Mouse (Mus musculus) adrenal gland, adult 18-20 months (tissue): ENCODE results near the gene Diaph2. TPM values are rescaled to one million over a fixed set of nuclear protein-coding genes. Genes with fewer than 3 reads are reported as not detected.

ENCODE experiments used
- DNase-seq, 2 experiments: peaks; one replicate each; pipeline ENCODE4 v3.0.0; 2021 to 2022; ENCODE audit warnings: low spot score in 2 of 2
- long read RNA-seq, 2 experiments: library from polyadenylated mRNA; stranded (forward); transcript quantifications; one replicate each; pipeline ENCODE4 v2.0.0; 2021
- total RNA-seq, 2 experiments: library from RNA; stranded (reverse); gene quantifications; 1 replicate in 1 of 2; 2 replicates in 1 of 2; pipeline ENCODE4 v1.2.3; 2021

Gene Diaph2
- total RNA-seq, result 10 to 100 TPM; 21.8 to 22.9 TPM
- long read RNA-seq, experiment 1, partial matches to known transcripts, result 0 of 1 reads
- long read RNA-seq, experiment 1, other reads (novel, unspliced or antisense), result 1 of 1 reads
- long read RNA-seq, experiment 2, full-length matches to known transcripts, result 2 of 5 reads
- long read RNA-seq, experiment 2, partial matches to known transcripts, result 0 of 5 reads
- long read RNA-seq, experiment 2, other reads (novel, unspliced or antisense), result 3 of 5 reads

GRCm38 (mm10) chrX:129749571-129750061 lies at the start of gene Diaph2:
Gene Diaph2, plus strand, starts transcription at chrX:129749742.
- DNase-seq, result peak; percentile 60 to 69

GRCm38 (mm10) chrX:129701634-129702312 lies 47.8 kb upstream of the Diaph2 start:
- DNase-seq, result no peak

GRCm38 (mm10) chrX:129709656-129710055 lies 39.9 kb upstream of the Diaph2 start:
- no peak for DNase-seq

DNA sequence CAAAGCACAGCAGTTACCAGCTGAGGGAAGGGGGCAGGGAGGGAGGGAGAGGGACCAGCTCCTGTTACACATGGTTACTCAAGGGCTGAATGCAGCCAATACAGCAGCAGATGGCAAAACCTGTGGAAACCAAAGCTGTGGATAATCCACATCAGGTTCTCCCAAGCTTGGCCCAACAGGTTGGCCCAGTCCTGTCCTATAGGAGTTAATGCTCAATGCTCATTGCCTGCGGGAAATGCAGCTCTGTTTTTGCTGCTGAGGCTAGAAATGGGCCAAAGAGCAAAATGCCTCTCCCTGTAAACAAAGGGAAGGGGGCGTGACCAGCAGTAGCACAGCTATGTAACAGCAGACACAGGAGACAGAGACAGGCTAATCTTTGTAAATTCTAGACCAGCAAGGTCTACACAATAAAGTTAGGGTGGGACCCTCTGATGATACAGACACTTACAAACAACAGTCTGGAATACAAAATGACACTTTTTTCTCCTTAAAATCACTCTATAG lies 20.8 kb upstream of the Diaph2 start:
- no peak for DNase-seq

GRCm38 (mm10) chrX:129736562-129736961 lies 13.0 kb upstream of the Diaph2 start:
- DNase-seq, result no peak

DNA sequence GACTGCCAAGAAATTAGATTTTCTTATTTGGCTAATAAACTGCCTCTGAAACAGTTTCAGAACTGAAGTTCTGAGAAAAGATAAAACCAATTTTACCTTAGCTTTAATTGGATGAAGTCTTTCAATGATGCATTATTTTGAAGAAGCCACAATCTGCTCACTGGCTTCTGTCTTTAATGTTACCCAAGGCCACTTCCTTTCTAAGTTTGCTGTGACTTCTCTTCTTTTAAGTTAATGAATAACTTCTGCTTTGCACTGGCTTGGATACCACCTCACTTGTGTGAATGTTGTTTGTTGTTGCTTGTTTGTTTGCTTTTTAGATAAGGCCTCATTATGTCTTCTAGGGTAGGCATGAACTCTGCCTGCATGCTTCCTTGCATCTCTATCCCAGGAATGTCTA lies 10.3 kb upstream of the Diaph2 start:
- no peak for DNase-seq

GRCm38 (mm10) chrX:129742981-129743380 lies 6.6 kb upstream of the Diaph2 start:
- no peak for DNase-seq

GRCm38 (mm10) chrX:129745976-129746375 lies 3.6 kb upstream of the Diaph2 start:
- no peak for DNase-seq

- DNase-seq, result no peak
Measured at GRCm38 (mm10) chrX:129749102-129749501, 440 bp upstream of the Diaph2 start.

- peak; percentile 31 to 37 for DNase-seq
Measured at GRCm38 (mm10) chrX:129750094-129750569, 590 bp downstream of the Diaph2 start.

DNA sequence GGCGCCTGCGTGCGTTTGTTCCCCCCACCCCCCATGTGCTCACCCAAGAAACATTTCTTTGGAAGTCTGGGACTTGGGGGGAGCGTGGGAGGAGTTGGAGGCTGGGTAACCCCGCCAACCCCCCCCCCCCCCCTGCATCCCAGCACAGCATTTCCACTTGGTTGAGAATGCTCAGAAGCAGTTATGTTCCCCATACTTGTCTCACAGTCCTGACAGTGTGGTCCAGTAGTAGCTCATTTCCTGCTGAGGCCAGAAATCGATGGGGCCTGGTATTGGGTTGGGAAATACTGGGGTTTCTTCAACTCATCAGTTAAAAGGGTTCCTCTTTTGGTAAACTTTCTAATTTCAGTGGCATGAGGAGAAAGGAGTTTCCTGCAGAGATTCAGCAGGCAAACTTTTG lies 1.1 kb downstream of the Diaph2 start:
- no peak for DNase-seq

DNA sequence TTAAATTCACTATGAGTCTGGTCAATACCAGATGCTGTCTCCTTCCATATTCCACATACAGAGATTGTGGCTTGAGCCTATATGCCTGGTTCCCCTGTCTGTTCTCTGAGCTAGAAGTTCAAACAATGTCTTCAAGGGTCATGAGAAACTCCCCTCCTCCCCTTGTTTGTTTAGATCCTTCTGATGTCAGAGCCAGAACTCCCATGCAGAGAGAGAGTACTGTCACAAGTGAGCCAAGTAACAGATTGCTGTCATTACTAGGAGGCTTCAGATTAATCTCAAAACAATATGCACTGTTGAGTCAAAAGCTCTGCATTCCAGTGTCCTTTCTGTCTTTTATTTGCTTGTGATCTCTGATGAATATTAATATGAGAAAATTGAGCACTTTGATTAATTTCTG lies 7.1 kb downstream of the Diaph2 start:
- no peak for DNase-seq

DNA sequence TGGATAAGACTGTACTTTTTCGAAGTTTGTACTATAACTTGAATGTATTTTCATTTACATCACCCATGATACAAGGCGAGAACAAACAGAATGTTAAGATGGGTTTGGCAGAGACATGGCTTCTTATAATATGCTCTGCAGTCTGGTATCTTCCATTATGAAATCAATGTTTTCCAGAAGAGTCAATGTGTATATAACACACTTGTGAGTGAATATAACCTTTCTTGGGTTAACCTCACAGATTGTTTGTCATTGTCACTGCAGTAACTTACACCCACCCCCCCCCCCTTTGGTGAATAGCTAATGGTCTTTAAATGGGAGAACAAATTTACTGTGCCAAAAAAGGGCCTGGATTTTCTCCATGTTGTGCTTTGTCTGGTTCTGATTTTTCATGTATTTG lies 13.1 kb downstream of the Diaph2 start:
- DNase-seq, result no peak

- no peak for DNase-seq
Measured at GRCm38 (mm10) chrX:129765378-129765777, 15.8 kb downstream of the Diaph2 start.

GRCm38 (mm10) chrX:129766811-129767210 lies 17.3 kb downstream of the Diaph2 start:
- no peak for DNase-seq

GRCm38 (mm10) chrX:129770625-129771024 lies 21.1 kb downstream of the Diaph2 start:
- DNase-seq, result no peak

DNA sequence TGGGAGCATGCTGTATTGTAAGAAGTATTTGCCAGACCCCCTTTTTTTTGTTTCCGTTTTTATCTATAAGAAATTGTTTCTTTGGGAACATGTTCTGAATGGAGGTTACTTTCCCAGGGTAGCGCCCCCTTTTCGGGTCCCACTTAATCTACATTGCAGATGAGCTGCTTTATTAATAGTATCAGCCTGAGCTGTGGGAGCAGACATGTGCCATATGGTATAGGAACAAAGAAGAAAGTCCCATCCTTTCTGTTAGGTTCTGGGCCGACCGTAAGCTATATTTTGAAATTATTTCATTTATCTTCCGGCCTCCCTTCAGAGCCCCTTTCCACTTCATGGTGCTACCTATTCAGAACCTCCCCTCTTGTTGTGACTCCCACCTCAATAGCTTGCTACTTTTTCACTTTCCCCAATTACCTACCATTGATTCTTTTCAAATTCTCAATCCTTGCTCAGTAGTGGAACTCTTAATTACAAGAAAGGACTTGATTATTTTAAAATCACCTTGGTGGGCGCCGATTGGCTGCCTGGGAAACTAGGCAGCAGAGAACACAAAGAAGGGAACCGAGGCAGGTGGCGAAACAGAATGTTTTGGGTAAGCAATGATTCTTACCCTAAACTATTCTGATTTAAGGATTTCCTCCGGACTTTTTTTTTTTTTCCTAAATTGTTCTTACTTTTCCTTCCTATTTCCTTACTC lies 24.2 kb downstream of the Diaph2 start:
- no peak for DNase-seq

- DNase-seq, result no peak
Measured at GRCm38 (mm10) chrX:129774478-129774877, 24.9 kb downstream of the Diaph2 start.

DNA sequence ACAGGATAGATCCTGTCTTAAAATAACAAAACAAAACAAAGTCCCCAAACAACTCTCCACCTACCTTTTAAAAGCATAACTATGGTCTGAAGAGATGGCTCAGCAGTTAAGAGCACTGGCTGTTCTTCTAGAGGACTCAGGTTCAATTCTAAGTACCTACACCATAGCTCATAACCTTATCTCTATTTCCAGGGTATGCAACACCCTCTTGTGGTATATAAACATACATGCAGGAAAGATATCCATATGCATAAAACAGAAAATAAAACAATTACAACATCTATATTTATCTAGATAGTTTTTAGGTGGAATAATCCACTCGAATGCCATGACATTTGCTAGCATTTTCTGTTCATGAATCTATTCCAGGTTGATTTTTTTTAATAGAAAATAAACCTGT lies 27.2 kb downstream of the Diaph2 start:
- no peak for DNase-seq

DNA sequence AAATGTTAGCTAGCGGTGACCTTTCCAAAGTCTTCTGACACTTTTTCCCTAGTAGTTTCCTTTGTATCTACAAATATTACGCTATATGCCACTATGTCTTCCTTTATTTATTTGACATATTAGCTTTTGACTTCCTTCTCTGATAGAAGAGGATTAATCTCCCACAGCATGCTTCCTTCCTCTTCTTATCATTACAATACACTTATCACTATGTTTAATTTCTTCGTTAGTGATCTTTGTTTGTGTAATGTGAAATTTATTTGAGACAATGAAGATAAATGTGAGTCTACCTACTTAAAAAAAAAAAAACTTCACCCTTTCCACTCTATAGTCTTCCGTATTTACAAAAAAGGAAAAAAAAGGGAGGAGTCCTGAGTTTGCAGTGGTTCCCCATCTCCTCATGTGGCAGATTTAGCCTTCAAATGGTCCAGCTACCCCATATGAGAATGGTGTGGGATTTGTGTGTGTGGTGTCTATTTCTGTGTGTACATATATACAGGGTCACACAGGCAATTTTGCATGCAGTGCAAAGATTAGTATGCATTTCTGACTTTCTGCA lies 27.9 kb downstream of the Diaph2 start:
- DNase-seq, result no peak

GRCm38 (mm10) chrX:129781844-129782243 lies 32.3 kb downstream of the Diaph2 start:
- no peak for DNase-seq
